Mouse (Mus musculus) kidney, postnatal 0 days (tissue): ENCODE data around the gene Olfr1392. TPM values are rescaled to one million over a fixed set of nuclear protein-coding genes. Genes with fewer than 3 reads are reported as not detected.

ENCODE experiments used
- ATAC-seq: fragments of 200-750 bp; cut with Nextera tagmentation; replicated peaks from 2 replicates; pipeline ENCODE4 v1.8.0; 2017; ENCODE audit warnings: low read depth, moderate number of reproducible peaks, moderate TSS enrichment, moderate library complexity; ENCODE audit not compliant: low FRiP score
- DNase-seq: peaks from one replicate; pipeline ENCODE4 v3.0.0-alpha.2; 2016; ENCODE audit warnings: low spot score
- H3K27ac ChIP-seq: fragments of 300-500 bp; sonication (generic); 2 replicates; pipeline ENCODE4 v1.5.1; 2014; ENCODE audit warnings: mild to moderate bottlenecking
- H3K27me3 ChIP-seq: fragments of 300-500 bp; sonication (generic); 2 replicates; pipeline ENCODE4 v1.6.1; 2014; ENCODE audit warnings: low read length, mixed read lengths; ENCODE audit not compliant: insufficient read depth
- H3K36me3 ChIP-seq: fragments of 300-500 bp; sonication (generic); 2 replicates; pipeline ENCODE4 v1.6.1; 2014; ENCODE audit warnings: low read length, mixed read lengths; ENCODE audit not compliant: insufficient read depth
- H3K4me1 ChIP-seq: fragments of 300-500 bp; sonication (generic); replicated peaks from 2 replicates; pipeline ENCODE4 v1.6.1; 2014; ENCODE audit warnings: antibody characterized with exemption, low read length, mixed read lengths; ENCODE audit not compliant: insufficient read depth
- H3K4me2 ChIP-seq: fragments of 300-500 bp; sonication (generic); 2 replicates; pipeline ENCODE4 v1.6.1; 2014; ENCODE audit warnings: mild to moderate bottlenecking, low read length, moderate library complexity, mixed read lengths
- H3K4me3 ChIP-seq: fragments of 300-500 bp; sonication (generic); replicated peaks from 2 replicates; pipeline ENCODE4 v1.5.1; 2014; ENCODE audit warnings: low read depth, low read length
- H3K9ac ChIP-seq: fragments of 300-500 bp; sonication (generic); 2 replicates; pipeline ENCODE4 v1.6.1; 2014; ENCODE audit warnings: low read depth, low read length
- H3K9me3 ChIP-seq: fragments of 300-500 bp; sonication (generic); replicated peaks from 2 replicates; pipeline ENCODE4 v1.6.1; 2016; ENCODE audit warnings: low read length, inconsistent platforms, mixed read lengths
- CTCF ChIP-seq: IDR thresholded peaks from 2 replicates; pipeline ENCODE4 v1.5.1; 2016; ENCODE audit warnings: antibody characterized with exemption, low read depth, mild to moderate bottlenecking, moderate library complexity
- WGBS: fragments of 180-500 bp; shearing (Covaris S2); extraction: QIAGEN DNeasy Blood & Tissue Kit; methylation state at CpG from one replicate; pipeline ENCODE4 v1.1.7; 2014; 5-methylcytosine and 5-hydroxymethylcytosine counted together
- polyA plus RNA-seq: library from polyadenylated mRNA; unstranded; fragments of >200 nt; fragmentation: Nextera tagmentation; extraction: Ambion mirVana; gene quantifications from 2 replicates; pipeline ENCODE4 v1.2.1, GENCODE M21; 2015

Gene Olfr1392
- polyA plus RNA-seq, 1 experiment from 2014 or later = 0.07 TPM

GRCm38 (mm10) chr11:49259829-49260228 is 25.3 kb upstream of the Olfr1392 start:
- Histone ChIP-seq H3K4me1 (no peaks in the 10 kb centered on the region), H3K36me3 (peaks cover 23% of the 10 kb centered on the region), H3K4me3 (no peak overlapping the region), H3K9me3 (no peaks in the 10 kb centered on the region), H3K27me3 (no peaks in the 10 kb centered on the region), H3K4me2 (no peak overlapping the region), H3K9ac (no peak overlapping the region), H3K27ac (no peak overlapping the region)
- no peak for DNase-seq
- 74% methylated on average over 1 of the region's 1 CpGs for WGBS
- no peak for TF ChIP-seq CTCF
- ATAC-seq = no peak

GRCm38 (mm10) chr11:49260598-49261312 is 24.3 kb upstream of the Olfr1392 start:
- Histone ChIP-seq H3K9me3 (no peaks in the 10 kb centered on the region), H3K4me3 (no peak overlapping the region), H3K27ac (no peak overlapping the region), H3K4me2 (no peak overlapping the region), H3K9ac (no peak overlapping the region), H3K27me3 (no peaks in the 10 kb centered on the region), H3K36me3 (peaks cover 20% of the 10 kb centered on the region), H3K4me1 (no peaks in the 10 kb centered on the region)
- 87% methylated on average over 21 of the region's 21 CpGs for WGBS
- no peak for TF ChIP-seq CTCF
- DNase-seq (no peak), ATAC-seq (peak; percentile 50)

- Histone ChIP-seq H3K9ac (no peak overlapping the region), H3K36me3 (peaks cover 19% of the 10 kb centered on the region), H3K27me3 (no peaks in the 10 kb centered on the region), H3K4me2 (no peak overlapping the region), H3K27ac (no peak overlapping the region), H3K4me1 (no peaks in the 10 kb centered on the region), H3K9me3 (no peaks in the 10 kb centered on the region), H3K4me3 (no peak overlapping the region)
- no peak for DNase-seq
- ATAC-seq = peak; percentile 56
- WGBS = 87% methylated on average over 14 of the region's 14 CpGs
- no peak for TF ChIP-seq CTCF
These were observed 23.7 kb upstream of the Olfr1392 start for GRCm38 (mm10) chr11:49261313-49261855.

- no peak overlapping the region for H3K9ac ChIP-seq
- no peak overlapping the region for H3K4me2 ChIP-seq
- H3K36me3 ChIP-seq = peaks cover 19% of the 10 kb centered on the region
- no peak overlapping the region for H3K4me3 ChIP-seq
- no peak overlapping the region for H3K27ac ChIP-seq
- no peaks in the 10 kb centered on the region for H3K9me3 ChIP-seq
- H3K4me1 ChIP-seq = no peaks in the 10 kb centered on the region
- H3K27me3 ChIP-seq = no peaks in the 10 kb centered on the region
- ATAC-seq (no peak), DNase-seq (no peak)
- no peak for TF ChIP-seq CTCF
- 86% methylated on average over 5 of the region's 5 CpGs for WGBS
These were observed 22.8 kb upstream of the Olfr1392 start for GRCm38 (mm10) chr11:49262286-49262685.

GRCm38 (mm10) chr11:49263149-49263548 is 21.9 kb upstream of the Olfr1392 start:
- no peaks in the 10 kb centered on the region for H3K9me3 ChIP-seq
- WGBS = 91% methylated on average over 6 of the region's 6 CpGs

GRCm38 (mm10) chr11:49264081-49264480 is 21.0 kb upstream of the Olfr1392 start:
- Histone ChIP-seq H3K27me3 (no peaks in the 10 kb centered on the region), H3K27ac (no peak overlapping the region), H3K4me2 (no peak overlapping the region), H3K4me1 (no peaks in the 10 kb centered on the region), H3K9me3 (no peaks in the 10 kb centered on the region), H3K4me3 (no peak overlapping the region), H3K36me3 (peaks cover 19% of the 10 kb centered on the region), H3K9ac (no peak overlapping the region)
- no peak for ATAC-seq
- no peak for DNase-seq
- no peak for TF ChIP-seq CTCF
- 89% methylated on average over 7 of the region's 7 CpGs for WGBS

More at GRCm38 (mm10) chr11:49263149-49263548, 21.9 kb upstream of the Olfr1392 start:
- DNase-seq (no peak), ATAC-seq (no peak)
- no peak overlapping the region for H3K27ac ChIP-seq
- TF ChIP-seq CTCF = no peak
- no peak overlapping the region for H3K9ac ChIP-seq
- H3K36me3 ChIP-seq = peaks cover 19% of the 10 kb centered on the region
- H3K4me3 ChIP-seq = no peak overlapping the region
- no peaks in the 10 kb centered on the region for H3K4me1 ChIP-seq
- no peaks in the 10 kb centered on the region for H3K27me3 ChIP-seq
- H3K4me2 ChIP-seq = no peak overlapping the region
